ENCODE assay signal across 8 mouse cellular contexts in the genomic region with DNA sequence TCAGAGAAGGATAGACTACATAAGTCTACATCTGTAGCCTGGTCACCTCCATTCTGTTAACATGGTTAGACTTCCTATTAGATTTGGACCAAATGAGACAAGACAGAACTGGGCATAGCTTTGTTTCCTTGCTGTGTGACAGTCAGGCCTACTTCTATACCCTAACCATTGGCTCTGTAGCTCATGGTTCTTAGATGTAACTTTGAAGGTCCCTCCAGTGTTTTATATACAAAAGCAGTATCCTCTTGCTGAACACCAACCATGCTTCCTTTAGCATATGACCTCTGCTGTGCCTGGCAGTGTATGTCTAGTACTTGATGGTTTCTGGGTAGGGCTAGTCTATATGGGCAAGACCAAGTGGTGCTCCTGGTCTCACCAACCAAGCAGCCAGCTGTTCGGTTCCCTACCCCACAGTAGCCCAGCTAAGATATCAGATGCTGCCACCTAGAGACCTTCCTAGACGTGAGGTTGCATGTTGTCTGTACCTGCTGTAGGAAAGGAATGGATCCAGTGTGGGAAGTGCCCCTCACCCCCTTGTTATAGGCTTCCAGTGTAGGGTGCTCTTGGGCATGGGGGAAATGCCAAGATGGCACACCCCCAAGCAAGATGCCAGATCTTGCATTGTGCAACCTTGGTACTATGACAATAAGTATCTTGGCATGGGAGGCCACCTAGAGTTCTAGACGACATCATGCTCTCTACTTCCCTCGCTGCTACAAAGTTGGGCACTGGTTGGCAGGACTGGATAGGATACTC. TPM values are rescaled to one million over a fixed set of nuclear protein-coding genes. Genes with fewer than 3 reads are reported as not detected.
DNase-seq lines count a peak whose midpoint lies in the region; ATAC-seq and TF ChIP-seq lines count a peak whose summit lies in the region.

No protein-coding gene starts in this region.

- no peak for TF ChIP-seq CTCF in heart, postnatal 0 days (IDR thresholded peaks at IDR 0.05; ENCODE audit: low read depth)

- DNase-seq in heart, postnatal 0 days (ENCODE audit: low spot score): no peak
- DNase-seq in intestine, embryonic 14.5 days (ENCODE audit: low spot score): no peak
- no peak for DNase-seq in right cerebral cortex, adult 2 months (ENCODE audit: low spot score in 2 of 2)
- no peak for DNase-seq in right cerebral cortex, adult 18-20 months
- DNase-seq in cerebellum, postnatal 4 days (ENCODE audit: low spot score in 2 of 2): no peak

- no peak overlapping the region for H3K4me3 ChIP-seq in heart, postnatal 0 days (ENCODE audit: low read depth, low read length)
- no peak overlapping the region for H3K4me3 ChIP-seq in heart, embryonic 12.5 days
- H3K4me3 ChIP-seq in embryonic facial prominence, embryonic 12.5 days: 0 out of 2 replicates have a peak overlapping the region, but pooled peaks have one; percentile 95
- no peak overlapping the region for H3K4me3 ChIP-seq in intestine, embryonic 14.5 days (ENCODE audit: low read depth, low read length)
- H3K4me3 ChIP-seq in midbrain, embryonic 13.5 days (replicated peaks): peak overlapping the region; percentile 97; the same call in 1 of the 2 replicates

- 32% methylated on average over 4 of the region's 4 CpGs for WGBS in heart, postnatal 0 days
- 35% methylated on average over 4 of the region's 4 CpGs for WGBS in heart, embryonic 12.5 days
- WGBS in embryonic facial prominence, embryonic 12.5 days: 34% methylated on average over 4 of the region's 4 CpGs
- 42% methylated on average over 4 of the region's 4 CpGs for WGBS in intestine, embryonic 14.5 days
- 39% methylated on average over 4 of the region's 4 CpGs for WGBS in midbrain, embryonic 13.5 days

- H3K4me1 ChIP-seq in heart, postnatal 0 days (ENCODE audit: control insufficient read depth, insufficient read depth): peaks cover 24% of the 10 kb centered on the region
- H3K4me1 ChIP-seq in heart, embryonic 12.5 days (replicated peaks): peaks cover 34% of the 10 kb centered on the region
- H3K4me1 ChIP-seq in embryonic facial prominence, embryonic 12.5 days: peaks cover 36% of the 10 kb centered on the region
- H3K4me1 ChIP-seq in intestine, embryonic 14.5 days (replicated peaks; ENCODE audit: control insufficient read depth, insufficient read depth, low read length): peaks cover 25% of the 10 kb centered on the region
- H3K4me1 ChIP-seq in midbrain, embryonic 13.5 days (replicated peaks): peaks cover 45% of the 10 kb centered on the region

- H3K27me3 ChIP-seq in heart, postnatal 0 days (ENCODE audit: control insufficient read depth, insufficient read depth, low read length): no peaks in the 10 kb centered on the region
- no peaks in the 10 kb centered on the region for H3K27me3 ChIP-seq in heart, embryonic 12.5 days (replicated peaks)
- no peaks in the 10 kb centered on the region for H3K27me3 ChIP-seq in embryonic facial prominence, embryonic 12.5 days
- H3K27me3 ChIP-seq in intestine, embryonic 14.5 days (replicated peaks; ENCODE audit: control insufficient read depth, insufficient read depth, low read length): no peaks in the 10 kb centered on the region
- H3K27me3 ChIP-seq in midbrain, embryonic 13.5 days: no peaks in the 10 kb centered on the region

- no peak for TF ChIP-seq EP300 in heart, postnatal 0 days (IDR thresholded peaks at IDR 0.05; ENCODE audit: low read depth)

- peaks cover 42% of the 10 kb centered on the region for H3K36me3 ChIP-seq in heart, postnatal 0 days (replicated peaks; ENCODE audit: control insufficient read depth, insufficient read depth, low read length)
- peaks cover 55% of the 10 kb centered on the region for H3K36me3 ChIP-seq in heart, embryonic 12.5 days
- peaks cover 45% of the 10 kb centered on the region for H3K36me3 ChIP-seq in embryonic facial prominence, embryonic 12.5 days
- peaks cover 53% of the 10 kb centered on the region for H3K36me3 ChIP-seq in intestine, embryonic 14.5 days (ENCODE audit: control insufficient read depth, insufficient read depth, low read length)
- peaks cover 44% of the 10 kb centered on the region for H3K36me3 ChIP-seq in midbrain, embryonic 13.5 days

- ATAC-seq in heart, postnatal 0 days (ENCODE audit: insufficient read depth, low read depth): no peak
- ATAC-seq in heart, embryonic 12.5 days (ENCODE audit: insufficient number of reproducible peaks, low FRiP score): no peak
- no peak for ATAC-seq in embryonic facial prominence, embryonic 12.5 days (ENCODE audit: insufficient number of reproducible peaks, insufficient read depth, low FRiP score, low TSS enrichment)
- ATAC-seq in intestine, embryonic 14.5 days (replicated peaks; ENCODE audit: low FRiP score, low TSS enrichment, low read depth): no peak
- no peak for ATAC-seq in midbrain, embryonic 13.5 days

- no peak overlapping the region for H3K27ac ChIP-seq in heart, postnatal 0 days (ENCODE audit: low read depth)
- no peak overlapping the region for H3K27ac ChIP-seq in heart, embryonic 12.5 days (ENCODE audit: poor library complexity, severe bottlenecking)
- no peak overlapping the region for H3K27ac ChIP-seq in embryonic facial prominence, embryonic 12.5 days
- peak overlapping the region; percentile 74 for H3K27ac ChIP-seq in intestine, embryonic 14.5 days (ENCODE audit: low read depth)
- no peak overlapping the region; the same call in 1 of the 2 replicates for H3K27ac ChIP-seq in midbrain, embryonic 13.5 days

- H3K9me3 ChIP-seq in heart, postnatal 0 days (replicated peaks; ENCODE audit: control insufficient read depth, low read length): no peaks in the 10 kb centered on the region
- no peaks in the 10 kb centered on the region for H3K9me3 ChIP-seq in heart, embryonic 12.5 days (replicated peaks)
- H3K9me3 ChIP-seq in embryonic facial prominence, embryonic 12.5 days: no peaks in the 10 kb centered on the region
- no peaks in the 10 kb centered on the region for H3K9me3 ChIP-seq in intestine, embryonic 14.5 days (ENCODE audit: control insufficient read depth, low read length)
- H3K9me3 ChIP-seq in midbrain, embryonic 13.5 days: no peaks in the 10 kb centered on the region

- H3K4me2 ChIP-seq in heart, postnatal 0 days (ENCODE audit: low read depth, low read length): peak overlapping the region; percentile 97; the same call in 1 of the 2 replicates
- no peak overlapping the region for H3K4me2 ChIP-seq in heart, embryonic 12.5 days
- H3K4me2 ChIP-seq in embryonic facial prominence, embryonic 12.5 days (replicated peaks): peak overlapping the region; percentile 85
- H3K4me2 ChIP-seq in intestine, embryonic 14.5 days (ENCODE audit: low read length): peak overlapping the region; percentile 91
- H3K4me2 ChIP-seq in midbrain, embryonic 13.5 days (replicated peaks): peak overlapping the region; percentile 98

- H3K9ac ChIP-seq in heart, postnatal 0 days (replicated peaks; ENCODE audit: low read depth, low read length): no peak overlapping the region
- no peak overlapping the region for H3K9ac ChIP-seq in heart, embryonic 12.5 days
- H3K9ac ChIP-seq in embryonic facial prominence, embryonic 12.5 days: no peak overlapping the region; the same call in 1 of the 2 replicates
- H3K9ac ChIP-seq in intestine, embryonic 14.5 days (ENCODE audit: low read length): no peak overlapping the region
- peak overlapping the region; percentile 86; the same call in 1 of the 2 replicates for H3K9ac ChIP-seq in midbrain, embryonic 13.5 days (replicated peaks)

RNA-seq across cellular contexts. Expression of gene Slc25a10, which starts 1.2 kb away (rescaled TPM):
- 66.8 and 74.3 TPM in 2 replicates for total RNA-seq in heart, postnatal 0 days (2014; rRNA removed; ENCODE audit: low replicate concordance)
- polyA plus RNA-seq in heart, postnatal 0 days (2015; fragmentation: Nextera tagmentation; extraction: Ambion mirVana): 30.3 and 33.8 TPM in 2 replicates
- 44.2 and 46.2 TPM in 2 replicates for polyA plus RNA-seq in heart, embryonic 12.5 days (2016; fragmentation: Nextera tagmentation; extraction: Ambion mirVana)
- 52.6 and 57.4 TPM in 2 replicates for polyA plus RNA-seq in embryonic facial prominence, embryonic 12.5 days (2016; fragmentation: Nextera tagmentation; extraction: Ambion mirVana)
- polyA plus RNA-seq in intestine, embryonic 14.5 days (2014; fragmentation: Nextera tagmentation; extraction: Ambion mirVana): 74.6 and 83.1 TPM in 2 replicates
- 28.2 and 29.2 TPM in 2 replicates for polyA plus RNA-seq in midbrain, embryonic 13.5 days (2015; fragmentation: Nextera tagmentation; extraction: Ambion mirVana)

RNA-seq across cellular contexts. Expression of gene Mrpl12, which starts 6.1 kb away (rescaled TPM):
- 119 and 161 TPM in 2 replicates for total RNA-seq in heart, postnatal 0 days (2014; rRNA removed; ENCODE audit: low replicate concordance)
- polyA plus RNA-seq in heart, postnatal 0 days (2015; fragmentation: Nextera tagmentation; extraction: Ambion mirVana): 308 and 315 TPM in 2 replicates
- polyA plus RNA-seq in heart, embryonic 12.5 days (2016; fragmentation: Nextera tagmentation; extraction: Ambion mirVana): 208 and 219 TPM in 2 replicates
- polyA plus RNA-seq in embryonic facial prominence, embryonic 12.5 days (2016; fragmentation: Nextera tagmentation; extraction: Ambion mirVana): 126 and 128 TPM in 2 replicates
- 218 and 226 TPM in 2 replicates for polyA plus RNA-seq in intestine, embryonic 14.5 days (2014; fragmentation: Nextera tagmentation; extraction: Ambion mirVana)
- polyA plus RNA-seq in midbrain, embryonic 13.5 days (2015; fragmentation: Nextera tagmentation; extraction: Ambion mirVana): 111 and 113 TPM in 2 replicates

RNA-seq across cellular contexts. Expression of gene Arl16, which starts 23.1 kb away (rescaled TPM):
- 35.4 and 48.3 TPM in 2 replicates for total RNA-seq in heart, postnatal 0 days (2014; rRNA removed; ENCODE audit: low replicate concordance)
- polyA plus RNA-seq in heart, postnatal 0 days (2015; fragmentation: Nextera tagmentation; extraction: Ambion mirVana): 25.1 and 28.2 TPM in 2 replicates
- polyA plus RNA-seq in heart, embryonic 12.5 days (2016; fragmentation: Nextera tagmentation; extraction: Ambion mirVana): 35.9 and 41.6 TPM in 2 replicates
- polyA plus RNA-seq in embryonic facial prominence, embryonic 12.5 days (2016; fragmentation: Nextera tagmentation; extraction: Ambion mirVana): 62.9 and 64.2 TPM in 2 replicates
- 46.0 and 46.8 TPM in 2 replicates for polyA plus RNA-seq in intestine, embryonic 14.5 days (2014; fragmentation: Nextera tagmentation; extraction: Ambion mirVana)
- polyA plus RNA-seq in midbrain, embryonic 13.5 days (2015; fragmentation: Nextera tagmentation; extraction: Ambion mirVana): 64.7 and 67.8 TPM in 2 replicates

RNA-seq across cellular contexts. Expression of gene Ccdc137, which starts 32.6 kb away (rescaled TPM):
- 4.7 and 5.7 TPM in 2 replicates for total RNA-seq in heart, postnatal 0 days (2014; rRNA removed; ENCODE audit: low replicate concordance)
- polyA plus RNA-seq in heart, postnatal 0 days (2015; fragmentation: Nextera tagmentation; extraction: Ambion mirVana): 11.2 and 12.6 TPM in 2 replicates
- polyA plus RNA-seq in heart, embryonic 12.5 days (2016; fragmentation: Nextera tagmentation; extraction: Ambion mirVana): 24.1 and 24.7 TPM in 2 replicates
- polyA plus RNA-seq in embryonic facial prominence, embryonic 12.5 days (2016; fragmentation: Nextera tagmentation; extraction: Ambion mirVana): 41.8 and 42.2 TPM in 2 replicates
- 30.5 and 31.2 TPM in 2 replicates for polyA plus RNA-seq in intestine, embryonic 14.5 days (2014; fragmentation: Nextera tagmentation; extraction: Ambion mirVana)
- polyA plus RNA-seq in midbrain, embryonic 13.5 days (2015; fragmentation: Nextera tagmentation; extraction: Ambion mirVana): 26.1 and 28.7 TPM in 2 replicates

RNA-seq across cellular contexts. Expression of gene Oxld1, which starts 32.6 kb away (rescaled TPM):
- 69.2 and 85.3 TPM in 2 replicates for total RNA-seq in heart, postnatal 0 days (2014; rRNA removed; ENCODE audit: low replicate concordance)
- polyA plus RNA-seq in heart, postnatal 0 days (2015; fragmentation: Nextera tagmentation; extraction: Ambion mirVana): 40.1 and 45.3 TPM in 2 replicates
- polyA plus RNA-seq in heart, embryonic 12.5 days (2016; fragmentation: Nextera tagmentation; extraction: Ambion mirVana): 14.9 and 15.2 TPM in 2 replicates
- polyA plus RNA-seq in embryonic facial prominence, embryonic 12.5 days (2016; fragmentation: Nextera tagmentation; extraction: Ambion mirVana): 11.2 and 12.0 TPM in 2 replicates
- 16.5 and 17.5 TPM in 2 replicates for polyA plus RNA-seq in intestine, embryonic 14.5 days (2014; fragmentation: Nextera tagmentation; extraction: Ambion mirVana)
- polyA plus RNA-seq in midbrain, embryonic 13.5 days (2015; fragmentation: Nextera tagmentation; extraction: Ambion mirVana): 10.6 and 12.5 TPM in 2 replicates

Comparison
In these comparisons a context has a peak if more than half of its experiments do, and no peak if none do; other contexts are left out.
1. H3K4me3 ChIP-seq: peak in embryonic facial prominence, embryonic 12.5 days (single experiment) and midbrain, embryonic 13.5 days (single experiment); none in heart, postnatal 0 days (single experiment), heart, embryonic 12.5 days (single experiment) and intestine, embryonic 14.5 days (single experiment).